Mouse (Mus musculus): Measurements from ENCODE around the gene Chaf1a. TPM values are rescaled to one million over a fixed set of nuclear protein-coding genes. Genes with fewer than 3 reads are reported as not detected.
A peak's percentile ranks its signal among the peaks of the same experiment; 100 is the strongest.
"Not testable (repeated sequence)": the region's sequence is repeated elsewhere in the genome, so short reads cannot be mapped to it uniquely, and the experiment has no call there.

Chaf1a gene
- polyA plus RNA-seq, 1 experiment from 2014 or later = 22.0 TPM

DNA sequence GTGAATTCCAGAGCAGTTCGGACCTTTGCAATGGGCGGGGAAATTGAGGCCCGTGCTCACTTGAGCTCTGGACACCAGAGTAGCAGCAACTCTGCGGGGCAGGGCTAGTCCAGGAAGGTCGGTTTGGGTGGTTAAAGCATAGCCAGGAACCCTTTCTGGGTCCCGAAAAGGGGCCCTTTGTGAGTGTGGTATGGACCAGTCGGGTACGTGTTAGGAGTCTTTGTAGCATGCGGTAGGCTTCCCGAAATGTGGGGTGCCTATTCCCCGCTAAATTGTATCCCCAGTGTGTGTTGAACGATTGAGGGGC, 571 bp downstream of the Chaf1a start:
- ATAC-seq (ENCODE audit: insufficient number of reproducible peaks, low FRiP score) = no peak
- Histone ChIP-seq H3K4me3 (peak overlapping the region; percentile 85), H3K9ac (peak overlapping the region; percentile 91), H3K4me1 (replicated peaks) (peaks cover 13% of the 10 kb centered on the region), H3K36me3 (peaks cover 21% of the 10 kb centered on the region), H3K27ac (ENCODE audit: poor library complexity, severe bottlenecking) (peak overlapping the region; percentile 76), H3K9me3 (replicated peaks) (no peaks in the 10 kb centered on the region), H3K4me2 (peak overlapping the region; percentile 90), H3K27me3 (replicated peaks) (no peaks in the 10 kb centered on the region)
- 2% methylated on average over 12 of the region's 12 CpGs for WGBS

DNA sequence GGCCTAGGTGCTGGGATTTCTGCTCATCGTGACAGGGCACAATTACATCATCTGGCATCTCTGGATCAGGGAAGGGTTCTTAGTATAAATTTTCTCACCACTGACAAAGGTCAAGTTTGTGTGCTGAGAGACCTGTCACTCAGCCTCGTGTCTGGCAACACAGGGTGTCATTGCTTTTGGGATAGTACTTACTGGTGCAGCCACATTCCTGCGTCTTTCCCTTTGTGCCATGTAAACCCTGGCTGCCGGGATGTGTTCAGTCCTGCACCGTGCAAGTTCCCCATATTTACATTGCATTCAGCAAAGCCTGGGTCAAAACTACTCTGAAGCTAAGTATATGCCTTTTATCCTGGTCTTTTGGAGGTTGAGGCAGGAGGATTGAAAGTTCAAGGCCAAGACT, 11.1 kb downstream of the Chaf1a start:
- no peak for ATAC-seq (ENCODE audit: insufficient number of reproducible peaks, low FRiP score)
- H3K27me3 ChIP-seq (replicated peaks) = no peaks in the 10 kb centered on the region
- H3K27ac ChIP-seq (ENCODE audit: poor library complexity, severe bottlenecking) = no peak overlapping the region
- H3K36me3 ChIP-seq = peaks cover 72% of the 10 kb centered on the region
- no peak overlapping the region for H3K4me2 ChIP-seq
- H3K4me1 ChIP-seq (replicated peaks) = peaks cover 2% of the 10 kb centered on the region; the same call in 1 of the 2 replicates
- no peak overlapping the region for H3K4me3 ChIP-seq
- no peaks in the 10 kb centered on the region for H3K9me3 ChIP-seq (replicated peaks)
- no peak overlapping the region for H3K9ac ChIP-seq
- 91% methylated on average over 5 of the region's 5 CpGs for WGBS

DNA sequence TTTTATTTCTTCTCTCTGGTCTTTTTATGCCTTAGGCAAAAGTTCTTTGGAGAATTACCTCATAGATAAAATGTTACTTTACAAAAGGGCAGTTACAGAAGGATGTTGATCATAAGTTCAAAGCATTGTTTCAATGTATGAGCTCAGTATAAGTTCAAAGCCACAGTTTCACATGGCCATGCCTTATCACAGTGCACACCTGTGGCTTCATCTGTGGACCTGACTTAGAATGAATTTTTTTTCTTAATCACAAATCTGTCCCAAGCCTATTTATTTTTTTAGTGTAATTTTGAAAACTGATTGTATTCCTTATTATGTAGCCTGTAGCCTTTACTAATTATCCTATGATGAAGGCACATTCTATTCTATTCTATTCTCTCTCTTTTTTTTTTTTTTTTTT, 14.7 kb downstream of the Chaf1a start:
- H3K4me3 ChIP-seq = no peak overlapping the region
- peaks cover 73% of the 10 kb centered on the region for H3K36me3 ChIP-seq
- no peaks in the 10 kb centered on the region for H3K27me3 ChIP-seq (replicated peaks)
- H3K9me3 ChIP-seq (replicated peaks) = no peaks in the 10 kb centered on the region
- no peak overlapping the region for H3K4me2 ChIP-seq
- ATAC-seq (ENCODE audit: insufficient number of reproducible peaks, low FRiP score) = no peak
- peaks cover 2% of the 10 kb centered on the region; the same call in 1 of the 2 replicates for H3K4me1 ChIP-seq (replicated peaks)
- no peak overlapping the region for H3K9ac ChIP-seq
- H3K27ac ChIP-seq (ENCODE audit: poor library complexity, severe bottlenecking) = no peak overlapping the region

- no peak overlapping the region for H3K4me3 ChIP-seq
- ATAC-seq (ENCODE audit: insufficient number of reproducible peaks, low FRiP score) = no peak
- no peak overlapping the region for H3K4me2 ChIP-seq
- 56% methylated on average over 4 of the region's 4 CpGs for WGBS
- H3K9me3 ChIP-seq (replicated peaks) = no peaks in the 10 kb centered on the region
- no peak overlapping the region for H3K27ac ChIP-seq (ENCODE audit: poor library complexity, severe bottlenecking)
- H3K36me3 ChIP-seq = peaks cover 74% of the 10 kb centered on the region
- H3K27me3 ChIP-seq (replicated peaks) = no peaks in the 10 kb centered on the region
- no peak overlapping the region for H3K9ac ChIP-seq
- peaks cover 2% of the 10 kb centered on the region; the same call in 1 of the 2 replicates for H3K4me1 ChIP-seq (replicated peaks)
Measured at GRCm38 (mm10) chr17:56055945-56056678, 15.9 kb downstream of the Chaf1a start.

- peaks cover 75% of the 10 kb centered on the region for H3K36me3 ChIP-seq
- 79% methylated on average over 11 of the region's 11 CpGs for WGBS
- H3K4me1 ChIP-seq (replicated peaks) = peaks cover 2% of the 10 kb centered on the region; the same call in 1 of the 2 replicates
- no peak overlapping the region for H3K4me2 ChIP-seq
- H3K9me3 ChIP-seq (replicated peaks) = no peaks in the 10 kb centered on the region
- H3K27ac ChIP-seq (ENCODE audit: poor library complexity, severe bottlenecking) = no peak overlapping the region
- H3K9ac ChIP-seq = no peak overlapping the region
- H3K4me3 ChIP-seq = no peak overlapping the region
- no peak for ATAC-seq (ENCODE audit: insufficient number of reproducible peaks, low FRiP score)
- H3K27me3 ChIP-seq (replicated peaks) = no peaks in the 10 kb centered on the region
Measured at GRCm38 (mm10) chr17:56057381-56058120, 17.3 kb downstream of the Chaf1a start.

DNA sequence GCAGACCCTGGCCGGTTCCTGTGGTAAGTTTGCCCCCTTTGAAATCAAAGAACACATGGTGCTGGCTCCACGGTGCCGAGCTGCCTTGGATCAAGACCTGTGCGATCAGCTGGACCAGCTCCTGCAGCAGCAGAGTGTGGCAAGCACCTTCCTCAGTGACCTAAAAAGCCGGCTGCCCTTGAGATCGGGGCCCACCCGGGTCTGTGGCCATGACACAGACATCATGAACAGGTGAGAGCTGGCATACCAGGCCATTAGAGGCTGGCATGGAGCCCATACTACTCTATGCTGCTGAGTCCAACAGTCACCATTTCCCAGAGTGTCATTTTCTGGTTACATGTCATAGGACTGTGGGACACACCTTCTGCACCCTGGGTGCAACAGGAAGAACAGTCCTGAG, 21.8 kb downstream of the Chaf1a start:
- Histone ChIP-seq H3K36me3 (peaks cover 100% of the 10 kb centered on the region), H3K9me3 (replicated peaks) (0 out of 2 replicates have a peak, but pooled peaks cover 2% of the 10 kb centered on the region), H3K4me3 (no peak overlapping the region), H3K9ac (0 out of 2 replicates have a peak overlapping the region, but pooled peaks have one; percentile 20), H3K4me1 (replicated peaks) (no peaks in the 10 kb centered on the region), H3K4me2 (no peak overlapping the region), H3K27me3 (replicated peaks) (no peaks in the 10 kb centered on the region), H3K27ac (ENCODE audit: poor library complexity, severe bottlenecking) (no peak overlapping the region)
- no peak for ATAC-seq (ENCODE audit: insufficient number of reproducible peaks, low FRiP score)
- 93% methylated on average over 7 of the region's 7 CpGs for WGBS

DNA sequence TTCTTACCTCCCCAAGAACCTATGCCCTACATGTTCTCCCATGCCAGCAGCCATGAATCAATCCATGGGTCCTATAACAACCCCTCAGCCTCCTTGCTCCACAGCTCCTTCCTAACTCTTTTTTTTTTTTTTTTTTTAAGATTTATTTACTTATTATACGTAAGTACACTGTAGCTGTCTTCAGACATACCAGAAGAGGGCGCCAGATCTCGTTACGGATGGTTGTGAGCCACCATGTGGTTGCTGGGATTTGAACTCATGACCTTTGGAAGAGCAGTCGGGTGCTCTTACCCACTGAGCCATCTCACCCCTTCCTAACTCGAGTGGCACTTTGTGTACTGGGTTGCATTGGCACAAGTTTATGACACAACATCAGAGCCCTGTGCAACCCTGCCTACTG, 25.5 kb downstream of the Chaf1a start:
- not testable (repeated sequence) for H3K9ac ChIP-seq; H3K9me3 ChIP-seq (replicated peaks); H3K4me2 ChIP-seq; ATAC-seq (ENCODE audit: insufficient number of reproducible peaks, low FRiP score); H3K27ac ChIP-seq (ENCODE audit: poor library complexity, severe bottlenecking); H3K4me3 ChIP-seq; H3K27me3 ChIP-seq (replicated peaks); H3K4me1 ChIP-seq (replicated peaks)
- H3K36me3 ChIP-seq = peaks cover 100% of the 10 kb centered on the region
- WGBS = 76% methylated on average over 6 of the region's 6 CpGs

- H3K4me3 ChIP-seq = no peak overlapping the region
- 0 out of 2 replicates have a peak, but pooled peaks cover 2% of the 10 kb centered on the region for H3K9me3 ChIP-seq (replicated peaks)
- H3K4me1 ChIP-seq (replicated peaks) = no peaks in the 10 kb centered on the region
- H3K9ac ChIP-seq = no peak overlapping the region
- no peak overlapping the region for H3K27ac ChIP-seq (ENCODE audit: poor library complexity, severe bottlenecking)
- peaks cover 100% of the 10 kb centered on the region for H3K36me3 ChIP-seq
- H3K4me2 ChIP-seq = no peak overlapping the region
- H3K27me3 ChIP-seq (replicated peaks) = no peaks in the 10 kb centered on the region
- no peak for ATAC-seq (ENCODE audit: insufficient number of reproducible peaks, low FRiP score)
Measured at GRCm38 (mm10) chr17:56066451-56066850, 26.2 kb downstream of the Chaf1a start.

DNA sequence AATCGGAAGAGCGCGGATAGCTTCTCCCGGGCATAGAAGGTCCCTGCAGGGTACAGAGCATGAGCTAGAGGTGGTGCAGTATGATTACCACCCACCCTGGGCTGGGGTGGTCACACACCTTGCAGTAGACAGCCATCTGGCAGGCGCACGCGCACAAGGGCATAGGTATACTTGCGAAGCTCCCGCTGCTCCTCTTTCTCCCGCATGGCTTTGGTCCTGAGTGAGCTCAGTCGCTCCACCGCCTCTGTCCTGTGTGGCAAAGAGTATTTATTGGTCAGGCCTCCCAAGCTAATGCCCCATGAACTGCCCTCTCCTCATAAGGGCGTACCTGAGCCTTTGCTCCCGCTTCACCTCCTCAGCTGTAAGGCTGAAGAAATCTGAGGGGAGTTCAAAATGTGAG, 28.8 kb downstream of the Chaf1a start:
- H3K9me3 ChIP-seq (replicated peaks) = 0 out of 2 replicates have a peak, but pooled peaks cover 2% of the 10 kb centered on the region
- no peak overlapping the region for H3K4me3 ChIP-seq
- 94% methylated on average over 14 of the region's 14 CpGs for WGBS
- H3K4me2 ChIP-seq = no peak overlapping the region
- H3K9ac ChIP-seq = no peak overlapping the region
- H3K4me1 ChIP-seq (replicated peaks) = peaks cover 6% of the 10 kb centered on the region
- H3K36me3 ChIP-seq = peaks cover 89% of the 10 kb centered on the region
- no peak overlapping the region for H3K27ac ChIP-seq (ENCODE audit: poor library complexity, severe bottlenecking)
- ATAC-seq (ENCODE audit: insufficient number of reproducible peaks, low FRiP score) = no peak
- no peaks in the 10 kb centered on the region for H3K27me3 ChIP-seq (replicated peaks)

DNA sequence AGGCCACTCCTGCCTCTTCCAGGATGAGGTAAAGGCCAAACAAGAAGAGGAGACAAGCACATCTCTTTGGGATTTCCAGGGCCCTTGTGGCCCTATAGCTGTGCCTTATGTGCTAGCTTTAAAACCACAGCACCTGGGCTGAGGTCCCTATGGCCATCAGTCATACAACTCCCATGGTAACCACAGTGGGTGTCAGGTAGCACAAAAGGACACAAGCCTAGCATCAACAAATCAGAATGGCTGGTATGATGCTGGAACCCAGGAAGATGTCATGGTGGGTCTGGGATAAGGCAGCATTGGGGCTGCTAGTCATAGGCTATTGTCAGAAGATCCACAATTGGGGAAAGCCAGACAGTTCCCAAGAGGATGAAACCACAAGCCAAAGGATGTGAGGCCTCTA, 30.9 kb downstream of the Chaf1a start:
- Histone ChIP-seq H3K9me3 (replicated peaks) (0 out of 2 replicates have a peak, but pooled peaks cover 2% of the 10 kb centered on the region), H3K4me2 (no peak overlapping the region), H3K9ac (no peak overlapping the region), H3K27me3 (replicated peaks) (no peaks in the 10 kb centered on the region), H3K36me3 (peaks cover 68% of the 10 kb centered on the region), H3K27ac (ENCODE audit: poor library complexity, severe bottlenecking) (no peak overlapping the region), H3K4me3 (no peak overlapping the region), H3K4me1 (replicated peaks) (peaks cover 17% of the 10 kb centered on the region)
- no peak for ATAC-seq (ENCODE audit: insufficient number of reproducible peaks, low FRiP score)

GRCm38 (mm10) chr17:56072243-56072642, 32.0 kb downstream of the Chaf1a start:
- Histone ChIP-seq H3K9me3 (replicated peaks) (no peaks in the 10 kb centered on the region), H3K4me3 (no peak overlapping the region), H3K36me3 (peaks cover 57% of the 10 kb centered on the region), H3K4me1 (replicated peaks) (peaks cover 17% of the 10 kb centered on the region), H3K27ac (ENCODE audit: poor library complexity, severe bottlenecking) (no peak overlapping the region), H3K4me2 (no peak overlapping the region), H3K27me3 (replicated peaks) (no peaks in the 10 kb centered on the region), H3K9ac (no peak overlapping the region)
- ATAC-seq (ENCODE audit: insufficient number of reproducible peaks, low FRiP score) = no peak
- 92% methylated on average over 5 of the region's 5 CpGs for WGBS
